Mouse (Mus musculus) megakaryocyte, embryonic 14.5 days (primary cell): Measurements from ENCODE around the gene Robo1. TPM values are rescaled to one million over a fixed set of nuclear protein-coding genes. Genes with fewer than 3 reads are reported as not detected.

Experiments
- H3K27me3 ChIP-seq: replicated peaks from 2 replicates; pipeline ENCODE3; 2012; ENCODE audit warnings: inconsistent platforms
- H3K36me3 ChIP-seq: replicated peaks from 2 replicates; pipeline ENCODE3; 2012; ENCODE audit warnings: low read length, inconsistent platforms, mixed read lengths
- H3K4me1 ChIP-seq: 2 replicates; pipeline ENCODE4 v1.6.1; 2012; ENCODE audit warnings: inconsistent platforms
- H3K4me3 ChIP-seq: replicated peaks from 2 replicates; pipeline ENCODE3; 2012; ENCODE audit warnings: moderate library complexity, mild to moderate bottlenecking, inconsistent platforms
- H3K9me3 ChIP-seq: 2 replicates; pipeline ENCODE4 v1.6.1; 2012; ENCODE audit warnings: inconsistent platforms
- FLI1 ChIP-seq: IDR thresholded peaks from 2 replicates; pipeline ENCODE4 v1.6.1; 2012; ENCODE audit warnings: low read length, inconsistent platforms, mixed read lengths
- GATA1 ChIP-seq: IDR thresholded peaks from 3 replicates; pipeline ENCODE4 v1.6.1; 2012; ENCODE audit warnings: mixed read lengths, low read length, inconsistent platforms, borderline replicate concordance
- polyA plus RNA-seq: library from polyadenylated mRNA; stranded (reverse); fragments of >175 nt; gene quantifications from 2 replicates; pipeline ENCODE4 v1.2.3, GENCODE M21; 2012; ENCODE audit warnings: low replicate concordance; ENCODE audit not compliant: insufficient read depth

Robo1 gene
- polyA plus RNA-seq, 1 experiment = 0.03 TPM

DNA sequence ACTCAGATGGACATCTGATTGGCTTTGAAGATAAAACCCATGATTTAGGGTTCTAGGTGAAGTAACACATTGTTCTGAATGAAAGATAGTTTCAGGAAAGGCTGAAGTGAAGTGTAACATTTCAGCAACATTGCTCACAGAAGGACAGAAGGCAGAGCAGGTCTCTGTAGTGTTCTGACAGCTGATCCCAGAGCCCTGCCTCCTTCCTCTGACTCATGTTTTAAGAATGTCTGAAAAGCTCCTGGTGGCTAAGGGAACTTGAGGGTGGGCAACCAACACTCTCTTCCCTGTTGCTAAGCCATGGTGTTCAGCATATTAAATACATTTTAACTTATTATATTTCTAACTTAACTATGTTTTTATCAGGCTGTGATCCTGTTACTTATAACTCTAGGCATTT, 126.3 kb downstream of the Robo1 start:
- no peaks in the 10 kb centered on the region for H3K36me3 ChIP-seq
- H3K9me3 ChIP-seq = no peaks in the 10 kb centered on the region
- TF ChIP-seq GATA1 (no peak), FLI1 (no peak)
- H3K4me3 ChIP-seq = no peak overlapping the region
- H3K4me1 ChIP-seq = no peaks in the 10 kb centered on the region
- no peaks in the 10 kb centered on the region for H3K27me3 ChIP-seq

DNA sequence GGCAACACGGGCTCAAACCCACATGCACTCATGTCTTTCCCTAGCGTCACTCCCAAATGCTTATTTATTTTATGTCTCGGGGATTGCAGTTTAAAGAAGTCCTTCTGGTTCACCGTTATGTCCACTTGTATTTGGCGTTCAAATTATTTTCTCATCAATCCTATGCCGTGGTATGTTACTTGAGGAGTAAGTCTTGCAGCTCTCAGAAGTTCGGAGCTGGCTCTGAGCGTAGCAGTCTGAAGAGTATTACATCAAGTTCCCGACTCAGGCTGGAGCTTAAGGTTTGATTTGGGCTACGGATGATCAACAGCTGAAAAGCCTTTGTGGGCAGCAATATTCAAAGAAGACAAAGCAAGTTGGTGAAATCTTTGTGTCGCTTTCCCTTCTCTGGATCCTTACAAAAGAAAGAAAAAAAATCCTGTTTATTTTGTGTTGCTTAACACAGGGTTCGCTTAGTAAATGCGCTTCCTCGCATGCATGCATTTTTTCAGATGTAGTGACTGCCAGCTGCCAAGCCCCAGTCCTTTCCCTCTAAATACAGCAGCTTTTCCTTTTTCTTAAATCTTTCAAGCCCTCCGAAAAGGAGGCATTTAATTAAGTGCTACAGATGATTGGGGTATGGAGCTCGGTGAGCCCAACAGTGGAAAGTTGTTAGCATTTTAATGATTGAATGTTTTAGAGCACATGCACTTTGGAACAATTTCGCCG, 136.5 kb downstream of the Robo1 start:
- H3K36me3 ChIP-seq = no peaks in the 10 kb centered on the region

DNA sequence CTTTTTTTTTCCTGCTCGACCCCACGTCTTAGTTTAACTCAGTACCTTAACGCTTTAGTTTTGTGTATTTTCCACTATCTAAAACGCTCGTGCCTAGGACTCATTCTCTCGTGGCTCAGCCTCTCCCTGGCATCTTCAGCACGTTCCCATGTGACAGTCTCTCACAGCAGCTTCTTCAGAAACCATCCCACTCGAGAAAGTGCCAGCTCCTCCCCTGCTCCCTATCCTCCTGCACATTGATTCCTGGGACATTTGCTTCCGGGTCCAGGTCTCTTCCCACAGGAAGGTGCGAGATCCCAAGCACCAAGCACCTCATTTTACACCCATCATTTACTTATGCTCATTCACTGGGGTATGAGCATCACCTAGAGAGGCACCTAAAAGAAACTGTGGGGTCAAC, 150.0 kb downstream of the Robo1 start:
- TF ChIP-seq FLI1 (no peak), GATA1 (no peak)
- Histone ChIP-seq H3K4me3 (no peak overlapping the region), H3K36me3 (no peaks in the 10 kb centered on the region), H3K4me1 (no peaks in the 10 kb centered on the region), H3K27me3 (no peaks in the 10 kb centered on the region), H3K9me3 (peaks cover 5% of the 10 kb centered on the region; the same call in 1 of the 2 replicates)

More for the DNA sequence above, 136.5 kb downstream of the Robo1 start:
- no peak for TF ChIP-seq GATA1
- no peak for TF ChIP-seq FLI1
- Histone ChIP-seq H3K27me3 (no peaks in the 10 kb centered on the region), H3K4me1 (no peaks in the 10 kb centered on the region), H3K9me3 (no peaks in the 10 kb centered on the region; the same call in 1 of the 2 replicates), H3K4me3 (no peak overlapping the region)

DNA sequence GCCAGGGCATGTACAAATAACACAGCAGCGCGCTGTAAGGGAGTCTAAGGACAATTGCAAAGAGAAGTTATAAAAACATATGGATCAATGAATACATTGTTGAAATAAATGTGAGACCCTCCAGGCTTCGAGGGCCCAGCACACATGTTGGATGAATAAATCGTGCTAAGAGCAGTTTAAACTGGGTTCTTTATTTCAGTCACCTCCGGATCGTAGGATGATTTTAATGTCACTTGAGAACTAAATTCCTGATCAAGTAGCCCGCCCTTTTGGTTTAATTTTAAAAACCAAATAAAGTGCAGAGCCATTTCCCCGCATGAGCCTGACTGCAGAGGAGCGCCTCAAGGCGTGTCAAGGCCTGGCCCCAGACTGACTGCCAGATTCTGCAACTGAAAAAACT, 150.5 kb downstream of the Robo1 start:
- H3K36me3 ChIP-seq = no peaks in the 10 kb centered on the region
- H3K4me3 ChIP-seq = no peak overlapping the region
- TF ChIP-seq FLI1 (no peak), GATA1 (no peak)
- H3K27me3 ChIP-seq = no peaks in the 10 kb centered on the region
- H3K4me1 ChIP-seq = no peaks in the 10 kb centered on the region
- peaks cover 5% of the 10 kb centered on the region; the same call in 1 of the 2 replicates for H3K9me3 ChIP-seq

DNA sequence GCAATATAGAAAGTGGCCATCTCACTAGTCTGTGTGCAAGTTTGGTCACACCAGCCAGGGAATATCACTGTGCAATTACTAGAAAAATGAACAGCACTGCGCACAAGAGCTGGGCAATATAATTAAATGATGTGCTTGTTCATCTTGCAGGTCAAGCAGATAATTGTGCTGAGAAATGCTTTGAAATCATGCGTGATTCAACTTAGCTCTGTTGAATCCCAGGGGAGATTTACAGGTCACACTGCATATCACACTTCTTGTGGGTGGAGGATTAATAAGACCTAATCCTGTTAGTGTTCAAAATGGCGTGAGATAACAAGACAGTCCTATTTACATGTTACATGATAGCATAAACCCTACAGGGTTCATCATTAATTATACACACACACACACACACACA, 157.6 kb downstream of the Robo1 start:
- Histone ChIP-seq H3K27me3 (no peaks in the 10 kb centered on the region), H3K4me1 (no peaks in the 10 kb centered on the region), H3K9me3 (no peaks in the 10 kb centered on the region), H3K4me3 (no peak overlapping the region), H3K36me3 (no peaks in the 10 kb centered on the region)
- TF ChIP-seq GATA1 = no peak
- no peak for TF ChIP-seq FLI1

DNA sequence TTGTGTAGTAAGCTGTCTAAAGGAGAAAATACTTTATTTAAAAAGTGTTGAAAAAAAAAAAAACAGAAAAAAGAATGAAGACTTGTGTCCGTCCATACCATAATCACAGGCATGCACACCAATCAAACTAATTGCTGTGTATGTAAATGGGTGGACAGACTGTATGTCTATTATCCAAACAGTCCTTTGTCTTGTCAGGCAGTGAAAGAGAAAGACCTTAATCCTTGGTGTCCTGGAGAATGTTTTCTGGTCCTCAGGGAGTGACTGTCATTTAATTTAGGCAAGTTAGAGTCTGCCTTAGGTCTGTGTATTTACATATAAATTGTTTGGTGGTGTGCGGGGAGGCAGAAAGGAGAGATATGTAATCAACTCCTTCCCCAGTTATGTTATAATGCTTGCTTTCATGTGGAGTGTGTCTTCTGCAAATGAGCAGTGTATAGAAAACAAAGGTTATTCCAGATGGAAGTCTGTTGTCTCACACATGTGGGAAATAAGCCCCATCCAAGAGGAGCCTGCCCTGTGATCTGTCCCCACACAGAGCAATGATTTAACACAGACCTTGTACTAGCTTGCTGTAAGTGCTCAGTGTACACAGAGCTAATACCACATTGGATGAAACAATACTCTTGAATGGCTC, 162.0 kb downstream of the Robo1 start:
- H3K4me1 ChIP-seq = no peaks in the 10 kb centered on the region
- H3K4me3 ChIP-seq = no peak overlapping the region
- H3K9me3 ChIP-seq = no peaks in the 10 kb centered on the region
- TF ChIP-seq FLI1 (no peak), GATA1 (no peak)
- no peaks in the 10 kb centered on the region for H3K27me3 ChIP-seq
- H3K36me3 ChIP-seq = no peaks in the 10 kb centered on the region

DNA sequence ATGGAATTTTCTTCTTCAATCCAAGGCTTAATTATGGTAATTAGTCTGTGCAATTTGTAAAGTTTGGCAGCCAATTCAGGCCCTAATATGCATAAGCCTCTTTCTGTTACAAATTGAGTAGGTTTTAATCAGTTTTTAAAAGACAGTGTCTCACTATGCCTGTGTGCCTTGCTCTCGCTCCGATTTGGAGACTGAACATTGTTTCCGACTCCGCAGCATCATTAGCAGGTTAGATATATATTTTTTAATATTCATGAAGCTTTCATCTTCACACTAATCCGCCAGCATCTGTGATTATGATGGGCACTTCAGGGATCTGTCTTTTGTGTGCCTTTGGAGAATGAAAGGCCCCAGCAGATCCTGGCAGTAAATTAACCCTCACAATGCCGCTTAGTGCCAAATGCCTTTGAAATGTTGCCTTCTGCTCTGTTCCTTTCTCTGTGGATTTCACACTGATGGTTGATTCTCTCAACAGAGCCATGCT, 202.7 kb downstream of the Robo1 start:
- Histone ChIP-seq H3K4me3 (no peak overlapping the region), H3K36me3 (no peaks in the 10 kb centered on the region), H3K27me3 (no peaks in the 10 kb centered on the region), H3K4me1 (no peaks in the 10 kb centered on the region), H3K9me3 (no peaks in the 10 kb centered on the region)
- TF ChIP-seq FLI1 = no peak
- TF ChIP-seq GATA1 = no peak

DNA sequence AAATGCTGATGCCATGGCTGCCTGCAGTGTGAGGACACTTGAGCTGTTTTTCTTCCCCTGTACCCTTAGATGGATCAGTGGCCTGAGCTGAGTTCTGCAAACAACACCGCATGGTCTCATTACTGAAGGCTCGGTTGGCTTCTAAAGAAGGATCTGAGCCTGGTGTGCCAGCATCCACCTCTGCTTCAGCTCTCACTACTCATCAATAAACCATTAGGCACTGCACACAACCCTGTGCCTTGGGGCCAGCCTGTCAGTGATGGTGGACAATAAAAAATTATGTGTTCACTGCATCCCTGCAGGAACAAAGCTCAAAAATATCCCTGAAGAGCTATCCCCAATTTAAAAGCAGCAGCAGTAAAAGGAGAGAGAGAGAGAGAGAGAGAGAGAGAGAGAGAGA, 223.2 kb downstream of the Robo1 start:
- Histone ChIP-seq H3K36me3 (no peaks in the 10 kb centered on the region), H3K4me3 (no peak overlapping the region), H3K4me1 (no peaks in the 10 kb centered on the region), H3K27me3 (no peaks in the 10 kb centered on the region), H3K9me3 (no peaks in the 10 kb centered on the region)
- TF ChIP-seq GATA1 = no peak
- TF ChIP-seq FLI1 = no peak

DNA sequence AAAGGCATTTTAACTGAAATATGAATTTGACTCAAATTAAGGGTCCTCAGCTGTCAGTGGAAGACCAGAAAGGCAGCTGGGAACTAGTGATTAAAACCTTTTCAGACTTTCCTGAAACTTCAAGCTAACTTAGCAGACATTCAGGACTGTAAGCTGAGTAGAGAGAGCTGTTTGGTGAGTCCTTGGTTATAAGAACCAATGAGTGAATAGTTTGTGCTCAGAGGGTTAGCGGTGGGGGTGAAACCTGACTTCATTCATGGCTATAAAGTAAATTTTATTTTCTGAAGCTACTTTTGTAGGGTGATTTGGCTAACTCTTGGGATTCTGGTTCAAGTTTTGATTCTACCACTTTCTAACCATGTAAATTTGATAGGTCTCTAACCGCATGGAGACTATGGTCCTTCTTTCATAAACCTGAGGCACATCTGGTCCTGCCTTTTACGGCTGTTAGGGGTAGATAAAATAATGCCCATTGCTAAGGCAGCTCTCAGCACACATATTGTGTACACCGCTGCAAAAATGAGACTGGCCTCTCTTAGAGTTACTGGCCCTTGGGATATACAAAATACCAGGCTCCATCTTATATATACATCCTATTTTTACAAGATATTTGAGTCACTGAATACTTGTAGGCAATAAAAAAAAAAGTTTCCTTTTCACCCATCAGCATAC, 225.9 kb downstream of the Robo1 start:
- no peak overlapping the region for H3K4me3 ChIP-seq
- no peaks in the 10 kb centered on the region for H3K27me3 ChIP-seq
- no peaks in the 10 kb centered on the region for H3K36me3 ChIP-seq
- H3K4me1 ChIP-seq = no peaks in the 10 kb centered on the region
- TF ChIP-seq FLI1 (no peak), GATA1 (no peak)
- H3K9me3 ChIP-seq = no peaks in the 10 kb centered on the region

DNA sequence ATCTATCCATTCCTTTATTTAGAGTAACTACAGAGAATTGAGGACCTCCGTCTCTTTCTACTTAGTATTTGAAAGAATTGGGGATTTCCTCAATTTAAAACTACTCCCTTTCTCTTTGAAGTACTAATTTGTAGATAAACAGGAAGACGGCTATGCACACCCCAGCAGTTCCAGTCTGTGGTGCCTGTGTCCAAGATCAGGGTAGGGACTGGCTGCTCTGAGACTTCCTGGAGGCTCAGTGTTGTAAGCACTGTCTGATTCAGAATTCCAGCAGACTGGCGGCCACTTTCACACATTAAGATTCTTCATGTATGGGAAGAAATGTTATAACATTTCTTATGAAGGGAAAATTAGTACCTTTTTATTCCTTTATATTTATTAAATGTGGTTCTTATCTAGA, 230.1 kb downstream of the Robo1 start:
- H3K4me3 ChIP-seq = no peak overlapping the region
- TF ChIP-seq FLI1 = no peak
- TF ChIP-seq GATA1 = no peak
- H3K36me3 ChIP-seq = no peaks in the 10 kb centered on the region
- H3K4me1 ChIP-seq = no peaks in the 10 kb centered on the region
- H3K27me3 ChIP-seq = no peaks in the 10 kb centered on the region
- no peaks in the 10 kb centered on the region for H3K9me3 ChIP-seq
